ENCODE assay signal across 24 mouse cellular contexts in the genomic region with DNA sequence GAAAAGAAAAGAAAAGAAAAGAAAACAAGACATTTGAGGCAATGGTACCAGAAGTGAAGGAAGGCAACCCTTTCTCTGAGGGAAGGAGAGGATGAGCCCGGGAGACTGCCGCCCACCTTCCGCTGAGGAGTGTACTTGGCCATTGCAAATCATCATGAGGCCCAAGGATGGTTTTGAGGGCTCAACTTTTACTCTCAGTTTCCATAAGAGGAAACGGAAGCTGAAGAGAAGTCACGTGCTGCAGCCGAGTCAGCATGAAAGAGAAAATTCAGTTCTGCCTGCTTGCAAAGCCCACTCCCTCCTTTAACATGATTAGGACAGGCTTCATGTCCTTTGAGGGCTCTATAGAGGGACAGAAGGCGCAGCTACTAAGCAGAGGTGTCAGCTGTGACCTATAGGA.
DNase-seq lines count a peak whose midpoint lies in the region; ATAC-seq lines count a peak whose summit lies in the region.
"Had no signal": no experiment of that assay in that cellular context is flagged by ENCODE, and none has a peak within 500 bp of the region (broad histone marks: within the 10 kb centered on the region; RNA-seq: fewer than 3 reads in every experiment).

No protein-coding gene starts in this region.

- no peak for ATAC-seq in forebrain, embryonic 15.5 days (replicated peaks)
- ATAC-seq: CD4-positive, CD25-positive, alpha-beta regulatory T cell, adult 4 months; forebrain, embryonic 14.5 days; forebrain, postnatal 0 days had no signal

- H3K9ac ChIP-seq in forebrain, embryonic 15.5 days (replicated peaks) = no peak overlapping the region
- H3K9ac ChIP-seq: embryonic facial prominence, embryonic 13.5 days; embryonic facial prominence, embryonic 15.5 days; forebrain, embryonic 12.5 days; forebrain, postnatal 0 days had no signal

- DNase-seq in lung, postnatal 36 days = peak; percentile 1
- no peak for DNase-seq in lung, postnatal 10 days
- DNase-seq in induced T-regulatory cell, adult 2 months (ENCODE audit: low read depth) = peak; percentile 23
- no peak for DNase-seq in layer of hippocampus, postnatal 25 days (ENCODE audit: extremely low spot score in 1 of 2, low spot score in 1 of 2)
- DNase-seq: adrenal gland, adult 2 months; adrenal gland, postnatal 10 days; adrenal gland, postnatal 25 days; B cell, adult 2 months; cerebellum, adult 11 months; cerebellum, adult 18-20 months; cerebellum, adult 8-10 months; cerebellum, adult 9-11 months; cerebellum, postnatal 14 days; cerebellum, postnatal 36 days; embryo, embryonic 11 days; forebrain, postnatal 0 days had no signal

- H3K27me3 ChIP-seq in forebrain, embryonic 15.5 days = no peaks in the 10 kb centered on the region
- H3K27me3 ChIP-seq: embryonic facial prominence, embryonic 13.5 days; embryonic facial prominence, embryonic 15.5 days; forebrain, embryonic 12.5 days had no signal

- H3K4me3 ChIP-seq in forebrain, embryonic 15.5 days = no peak overlapping the region
- H3K4me3 ChIP-seq: embryonic facial prominence, embryonic 13.5 days; embryonic facial prominence, embryonic 15.5 days; erythroblast, embryonic 14.5 days; forebrain, embryonic 10.5 days; forebrain, embryonic 12.5 days had no signal

- H3K4me1 ChIP-seq in forebrain, embryonic 15.5 days = no peaks in the 10 kb centered on the region
- H3K4me1 ChIP-seq: embryonic facial prominence, embryonic 13.5 days; embryonic facial prominence, embryonic 15.5 days; forebrain, embryonic 10.5 days; forebrain, embryonic 12.5 days had no signal

- no peak overlapping the region for H3K27ac ChIP-seq in forebrain, embryonic 15.5 days (replicated peaks)
- H3K27ac ChIP-seq: embryonic facial prominence, embryonic 13.5 days; embryonic facial prominence, embryonic 15.5 days; forebrain, embryonic 10.5 days; forebrain, embryonic 12.5 days had no signal

- no peaks in the 10 kb centered on the region for H3K36me3 ChIP-seq in forebrain, embryonic 15.5 days
- H3K36me3 ChIP-seq: embryonic facial prominence, embryonic 13.5 days; embryonic facial prominence, embryonic 15.5 days; forebrain, embryonic 10.5 days; forebrain, embryonic 12.5 days had no signal

- WGBS in forebrain, embryonic 15.5 days = 88% methylated on average over 7 of the region's 7 CpGs

- no peaks in the 10 kb centered on the region for H3K9me3 ChIP-seq in forebrain, embryonic 15.5 days
- H3K9me3 ChIP-seq: embryonic facial prominence, embryonic 13.5 days; embryonic facial prominence, embryonic 15.5 days; forebrain, embryonic 10.5 days; forebrain, embryonic 12.5 days had no signal

- no peak overlapping the region for H3K4me2 ChIP-seq in forebrain, embryonic 15.5 days (replicated peaks)
- H3K4me2 ChIP-seq: embryonic facial prominence, embryonic 13.5 days; embryonic facial prominence, embryonic 15.5 days; forebrain, embryonic 12.5 days had no signal

Comparison
In these comparisons a context has a peak if more than half of its experiments do, and no peak if none do; other contexts are left out.
1. DNase-seq: peak in lung, postnatal 36 days (single experiment) and induced T-regulatory cell, adult 2 months (single experiment); none in lung, postnatal 10 days (single experiment) and layer of hippocampus, postnatal 25 days (0 of 2).